Mouse (Mus musculus) spleen, postnatal 36 days (tissue): ENCODE data around the gene Cd151.

ENCODE experiments used
- DNase-seq, 2 experiments: peaks; one replicate each; pipeline ENCODE4 v3.0.0; 2022; ENCODE audit warnings: low spot score in 2 of 2, mixed read lengths in 1 of 2

The Cd151 gene

DNA sequence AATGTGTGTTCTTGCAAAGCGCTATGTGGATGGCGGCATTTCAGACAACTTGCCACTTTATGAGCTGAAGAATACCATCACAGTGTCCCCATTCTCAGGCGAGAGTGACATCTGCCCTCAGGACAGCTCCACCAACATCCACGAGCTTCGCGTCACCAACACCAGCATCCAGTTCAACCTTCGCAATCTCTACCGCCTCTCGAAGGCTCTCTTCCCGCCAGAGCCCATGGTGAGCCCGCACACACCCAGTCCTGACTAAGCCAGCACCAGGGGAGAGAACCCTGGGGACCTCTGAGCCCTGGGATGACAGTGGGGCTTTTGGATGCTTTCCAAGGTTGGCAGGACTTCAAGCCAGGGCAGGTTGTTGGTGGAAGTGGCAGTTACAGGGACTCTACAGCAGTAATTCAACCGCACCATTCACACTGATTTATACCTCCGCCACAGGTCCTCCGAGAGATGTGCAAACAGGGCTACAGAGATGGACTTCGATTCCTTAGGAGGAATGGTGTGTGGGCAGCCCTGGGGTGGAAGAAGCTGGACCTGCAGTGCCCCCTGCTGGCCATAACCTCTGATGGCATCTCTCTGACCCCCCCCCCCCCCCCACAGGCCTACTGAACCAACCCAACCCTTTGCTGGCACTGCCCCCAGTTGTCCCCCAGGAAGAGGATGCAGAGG lies 9.1 kb upstream of the Cd151 start:
- DNase-seq = no peak

DNA sequence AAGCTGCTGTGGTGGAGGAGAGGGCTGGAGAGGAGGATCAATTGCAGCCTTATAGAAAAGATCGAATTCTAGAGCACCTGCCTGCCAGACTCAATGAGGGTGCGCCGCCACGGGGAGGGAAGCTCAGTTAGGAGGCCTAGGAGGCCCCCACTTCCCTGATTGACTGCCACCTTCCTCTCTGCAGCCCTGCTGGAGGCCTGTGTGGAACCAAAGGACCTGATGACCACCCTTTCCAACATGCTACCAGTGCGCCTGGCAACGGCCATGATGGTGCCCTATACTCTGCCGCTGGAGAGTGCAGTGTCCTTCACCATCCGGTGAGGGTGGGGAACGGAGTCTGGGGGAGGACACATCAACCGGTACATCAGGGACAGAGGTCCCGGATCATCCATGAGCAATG lies 8.5 kb upstream of the Cd151 start:
- no peak for DNase-seq

DNA sequence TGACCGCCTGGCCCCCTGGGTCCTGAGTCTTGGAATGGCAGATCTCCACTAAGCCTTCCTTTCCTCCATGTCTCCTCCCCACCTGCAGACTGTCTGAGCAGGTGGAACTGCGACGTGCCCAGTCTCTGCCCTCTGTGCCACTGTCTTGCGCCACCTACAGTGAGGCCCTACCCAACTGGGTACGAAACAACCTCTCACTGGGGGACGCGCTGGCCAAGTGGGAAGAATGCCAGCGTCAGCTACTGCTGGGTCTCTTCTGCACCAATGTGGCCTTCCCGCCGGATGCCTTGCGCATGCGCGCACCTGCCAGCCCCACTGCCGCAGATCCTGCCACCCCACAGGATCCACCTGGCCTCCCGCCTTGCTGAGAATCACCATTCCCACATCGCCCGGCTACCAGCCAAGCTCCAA lies 7.9 kb upstream of the Cd151 start:
- peak in 1 of 2 experiments; percentile 1 for DNase-seq

DNA sequence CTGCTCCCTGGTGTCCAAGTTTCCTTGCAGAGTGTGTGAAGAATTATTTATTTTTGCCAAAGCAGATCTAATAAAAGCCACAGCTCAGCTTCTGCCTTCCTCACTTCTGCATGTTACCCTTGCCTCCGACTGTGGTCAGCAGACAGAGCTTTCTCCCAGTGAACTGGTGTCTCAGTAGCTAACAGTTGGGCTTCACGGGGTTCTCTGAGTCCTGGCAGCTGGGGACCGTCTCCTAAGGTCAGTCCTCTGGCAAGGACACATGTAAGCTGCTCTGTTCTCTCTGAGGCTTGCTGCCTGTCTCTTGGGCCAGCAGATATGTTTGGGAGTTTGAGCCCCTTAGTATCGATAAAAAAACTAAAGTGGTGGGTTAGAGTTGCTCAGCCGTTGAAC lies 7.2 kb upstream of the Cd151 start:
- DNase-seq = no peak

DNA sequence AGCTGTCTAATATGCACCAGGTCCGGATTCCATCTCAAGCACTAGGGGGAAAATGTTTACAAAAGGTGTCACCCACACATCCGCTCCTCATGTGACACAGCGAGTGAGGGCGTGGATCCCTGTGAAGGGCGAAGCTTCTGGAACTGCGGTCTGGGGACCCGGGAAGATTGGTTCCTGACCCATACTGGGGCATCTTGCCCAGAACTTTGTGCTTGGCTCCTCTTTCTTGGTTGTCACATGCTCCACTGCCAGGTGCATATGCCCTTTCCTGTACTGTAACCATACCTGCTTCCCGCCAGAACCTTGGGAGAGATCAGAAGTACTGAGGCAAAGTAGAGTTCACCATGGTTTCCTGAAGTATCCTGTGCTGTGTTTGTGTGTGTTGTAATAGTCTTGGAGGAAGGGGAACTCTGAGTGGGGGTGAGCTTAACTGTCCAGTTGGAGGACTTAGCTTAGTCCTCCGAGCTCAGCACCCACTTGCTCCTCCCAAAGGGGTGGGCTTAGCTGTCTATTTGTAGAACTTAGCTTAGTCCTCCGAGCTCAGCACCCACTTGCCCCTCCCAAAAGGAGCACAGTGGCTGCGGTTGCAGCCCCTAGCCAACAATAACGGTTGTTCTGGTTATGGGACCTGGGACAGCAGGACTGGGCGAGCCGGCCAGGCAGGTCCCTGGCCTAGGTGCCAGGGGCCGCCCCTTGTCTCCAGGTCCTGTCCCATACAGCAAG lies 6.6 kb upstream of the Cd151 start, which contains the start of gene Cracr2b:
Cracr2b (plus strand) TSS at position 704 of the 723 bp plus-strand sequence.
- DNase-seq = no peak

DNA sequence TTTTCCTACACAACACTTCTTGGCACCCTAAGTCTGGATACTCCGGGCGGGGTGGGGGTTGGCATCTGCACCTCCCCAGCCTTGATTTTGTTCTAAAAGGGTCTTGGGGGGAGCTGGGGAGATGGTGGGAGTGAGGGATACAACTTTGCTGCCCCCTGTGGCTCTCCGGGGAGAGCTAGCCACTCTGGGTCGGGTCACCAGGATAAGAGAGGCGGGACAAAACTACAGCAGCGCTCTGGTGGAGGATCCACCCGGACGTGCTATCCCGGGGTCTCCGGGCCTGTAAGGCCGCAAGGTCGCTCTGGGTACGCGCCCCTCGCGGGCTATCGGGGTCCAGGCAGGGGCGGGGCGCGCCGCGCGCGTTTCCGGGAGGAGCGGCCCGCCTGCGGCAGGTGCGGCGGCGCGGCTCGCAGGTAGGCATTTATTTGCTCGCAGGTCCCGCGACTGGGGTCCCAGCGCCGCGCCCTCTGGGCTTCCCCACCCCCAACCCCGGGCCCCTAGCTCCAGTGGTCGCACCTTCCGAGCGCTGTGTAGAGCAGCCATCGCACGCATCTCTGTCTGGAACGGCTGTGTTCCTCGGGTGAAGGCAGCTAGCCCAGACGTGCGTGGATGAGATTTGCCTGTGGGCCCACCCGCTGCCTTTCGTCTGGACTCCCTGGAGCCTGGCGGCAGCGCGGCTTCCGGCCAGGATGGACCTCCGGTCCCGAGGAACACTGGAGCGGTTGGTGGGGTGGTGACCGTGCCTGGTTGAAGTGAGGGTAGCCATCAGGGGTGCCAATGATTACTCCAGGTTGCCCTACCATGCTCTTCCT lies 5.5 kb upstream of the Cd151 start:
- no peak for DNase-seq

DNA sequence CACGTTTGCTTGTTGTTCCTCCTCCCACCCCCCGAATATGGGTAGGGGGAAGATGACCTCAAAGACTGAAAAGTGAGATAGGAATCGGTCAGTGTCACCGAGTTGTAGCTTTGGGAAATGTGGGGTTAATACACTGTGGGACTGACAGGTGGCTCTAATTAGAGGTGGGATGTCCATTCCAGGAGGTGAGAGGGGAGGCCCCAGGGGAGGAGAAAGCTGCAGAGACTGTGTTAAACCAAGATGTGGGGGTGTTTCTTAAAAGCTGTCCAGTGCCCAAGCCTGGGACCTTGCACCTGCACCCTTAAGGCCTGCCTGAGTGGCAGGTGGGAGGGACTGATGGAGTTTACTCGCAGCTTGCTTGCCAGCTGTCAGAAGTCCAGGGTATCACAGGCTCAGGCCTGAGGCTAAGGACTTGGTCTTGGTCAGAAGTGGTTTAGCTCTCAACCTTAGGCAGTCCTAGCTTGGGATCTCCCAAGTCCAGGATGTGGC lies 4.8 kb upstream of the Cd151 start:
- DNase-seq = no peak

DNA sequence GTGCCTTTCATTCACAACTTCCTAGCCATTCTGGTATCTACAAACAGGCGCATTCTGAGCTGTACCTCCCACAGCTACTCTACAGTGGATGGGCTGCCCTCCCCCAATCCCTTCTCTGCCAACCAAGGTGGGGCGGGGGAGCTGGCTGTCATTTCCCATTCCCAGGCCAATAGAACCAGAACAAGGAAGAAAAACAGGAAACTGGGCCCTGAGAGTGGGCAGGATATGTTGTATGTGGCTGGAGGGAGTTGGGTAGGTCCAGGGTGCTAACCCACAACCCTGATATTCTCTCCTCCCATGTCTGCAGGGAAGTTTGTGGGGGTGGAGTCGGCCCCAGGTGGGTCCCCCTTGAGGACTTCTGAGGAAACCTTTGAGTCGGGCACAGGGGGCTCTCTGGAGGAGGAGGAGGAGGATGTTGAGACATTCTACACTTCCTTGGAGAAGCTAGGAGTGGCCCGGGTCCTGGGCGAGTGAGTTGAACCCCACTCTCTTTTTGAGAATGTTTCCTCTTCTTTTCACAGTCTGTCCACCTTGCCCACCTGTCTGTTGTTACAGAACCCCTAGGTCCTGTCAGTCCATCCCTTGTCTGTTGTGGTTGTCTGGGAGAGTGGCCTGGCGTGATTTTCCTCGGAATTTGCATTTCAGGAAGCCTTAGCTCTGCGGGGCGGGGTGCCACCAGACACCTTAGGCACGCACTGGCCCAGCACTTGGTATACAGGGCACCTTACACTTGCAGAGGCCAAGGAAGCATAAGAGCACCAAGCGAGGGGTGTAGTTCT lies 3.2 kb upstream of the Cd151 start:
- DNase-seq = no peak

DNA sequence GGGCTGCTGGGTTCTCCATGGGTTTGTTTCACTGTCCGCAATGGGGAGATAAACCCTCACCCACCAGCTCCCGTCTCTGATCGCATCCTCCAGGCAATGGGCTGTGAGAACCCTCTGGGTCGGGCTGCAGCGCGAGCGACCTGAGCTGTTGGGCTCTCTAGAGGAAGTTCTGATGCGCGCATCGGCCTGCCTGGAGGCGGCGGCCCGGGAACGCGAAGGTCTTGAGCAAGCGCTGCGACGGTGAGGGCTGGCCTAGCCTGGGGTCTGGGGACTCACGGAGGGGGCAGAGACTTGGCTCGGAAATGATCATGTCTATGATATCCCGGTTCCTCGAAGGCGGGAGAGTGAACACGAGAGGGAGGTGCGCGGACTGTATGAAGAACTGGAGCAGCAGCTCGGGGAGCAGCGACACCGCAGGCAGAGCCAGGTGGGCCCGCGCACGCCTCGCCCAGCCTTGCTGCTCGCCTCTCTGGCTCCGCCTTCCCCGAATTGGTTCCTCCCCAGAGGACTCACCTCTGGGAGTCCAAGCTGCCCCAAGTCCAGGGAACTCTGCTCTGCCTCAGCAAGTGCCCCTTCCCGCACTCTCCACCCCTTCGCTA lies 2.5 kb upstream of the Cd151 start:
- no peak for DNase-seq

DNA sequence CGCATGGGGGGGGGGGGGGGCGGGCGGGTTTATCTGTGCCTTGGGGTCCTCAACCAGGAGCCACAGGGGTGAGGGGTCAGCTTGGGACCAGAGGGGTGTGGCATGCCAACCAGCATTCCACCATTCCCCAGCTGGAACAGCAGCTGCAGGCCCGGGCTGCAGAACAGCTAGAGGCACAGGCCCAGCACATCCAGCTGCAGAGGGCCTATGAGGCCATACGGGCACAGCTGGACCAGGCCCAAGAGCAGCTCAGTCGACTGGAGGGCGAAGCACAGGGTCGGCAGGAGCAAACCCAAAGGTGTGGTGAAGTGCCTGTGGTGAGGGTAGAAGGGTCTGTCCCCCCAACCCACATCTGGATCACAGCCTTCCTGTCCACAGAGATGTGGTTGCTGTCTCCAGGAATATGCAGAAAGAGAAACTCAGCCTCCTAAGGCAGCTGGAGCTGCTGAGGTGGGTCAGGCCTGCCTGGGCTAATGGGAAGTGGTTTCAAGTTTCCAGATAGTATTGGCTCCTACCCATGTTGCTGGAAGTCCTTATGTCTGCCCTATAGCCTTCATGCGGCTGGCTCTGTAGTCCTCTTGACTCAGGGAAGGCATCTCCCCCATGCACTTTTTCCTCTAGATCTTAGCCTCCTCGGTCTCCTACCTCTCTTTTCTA lies 1.7 kb upstream of the Cd151 start:
- no peak for DNase-seq

DNA sequence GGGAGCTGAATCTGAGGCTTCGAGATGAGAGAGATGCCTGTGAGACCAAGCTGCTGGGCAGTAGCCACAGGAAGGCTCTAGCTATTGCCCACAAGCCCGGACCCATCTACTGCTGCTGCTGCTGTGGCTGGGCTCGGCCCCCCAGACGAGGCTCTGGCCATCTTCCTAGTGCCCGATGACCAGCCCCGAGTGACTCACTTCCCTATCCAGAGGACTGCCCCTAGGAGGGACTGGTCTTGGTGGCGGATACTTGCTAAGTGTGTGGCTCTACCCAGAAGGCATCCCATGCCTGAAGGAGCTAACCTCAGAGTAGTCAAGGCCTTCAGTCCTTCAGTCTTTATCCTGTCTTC lies 1.2 kb upstream of the Cd151 start:
- DNase-seq = no peak

DNA sequence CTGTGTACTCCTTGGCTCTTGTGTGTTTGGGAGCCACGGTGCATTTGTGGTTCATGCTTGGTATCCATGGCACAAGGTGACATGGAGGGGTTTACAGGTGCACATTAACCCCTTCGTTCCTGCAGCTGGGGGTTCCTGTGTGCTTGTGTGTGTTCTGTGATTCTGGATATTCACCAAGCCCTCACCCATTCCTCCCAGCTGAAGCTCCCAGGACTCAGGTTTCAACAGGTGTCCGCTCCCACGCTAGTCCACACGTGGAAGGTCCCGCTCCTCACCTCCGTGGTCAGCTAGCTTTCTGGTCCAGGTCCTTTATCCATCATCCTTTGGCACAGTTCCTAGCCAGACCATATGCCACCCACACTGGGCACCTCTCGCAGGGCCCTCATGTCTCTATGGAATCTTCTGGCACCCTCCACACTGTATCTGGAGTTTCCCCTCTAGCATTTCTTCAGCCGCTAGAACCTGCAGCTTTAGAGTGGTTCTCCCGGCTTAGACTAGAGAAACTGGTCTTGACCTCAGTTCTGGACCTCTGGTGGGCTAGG lies 514 bp upstream of the Cd151 start:
- no peak for DNase-seq

DNA sequence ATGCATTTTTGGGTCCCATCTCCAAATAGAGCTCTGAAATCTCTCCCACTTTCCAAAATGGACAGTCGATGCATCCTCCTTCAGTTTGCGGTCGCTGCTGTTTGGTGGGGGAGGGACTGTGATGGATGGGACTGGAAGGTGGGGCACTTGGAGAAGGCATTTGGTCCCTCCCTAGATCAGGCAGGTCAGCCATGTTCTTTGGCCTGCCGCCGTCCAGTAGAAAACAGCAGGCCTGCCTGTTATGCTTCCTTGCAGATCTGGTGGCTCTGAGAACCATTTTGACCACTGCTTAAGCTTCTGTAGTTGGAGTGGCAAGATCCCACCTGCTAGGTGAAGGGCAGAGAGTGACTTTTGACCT lies 951 bp downstream of the Cd151 start:
- no peak for DNase-seq

DNA sequence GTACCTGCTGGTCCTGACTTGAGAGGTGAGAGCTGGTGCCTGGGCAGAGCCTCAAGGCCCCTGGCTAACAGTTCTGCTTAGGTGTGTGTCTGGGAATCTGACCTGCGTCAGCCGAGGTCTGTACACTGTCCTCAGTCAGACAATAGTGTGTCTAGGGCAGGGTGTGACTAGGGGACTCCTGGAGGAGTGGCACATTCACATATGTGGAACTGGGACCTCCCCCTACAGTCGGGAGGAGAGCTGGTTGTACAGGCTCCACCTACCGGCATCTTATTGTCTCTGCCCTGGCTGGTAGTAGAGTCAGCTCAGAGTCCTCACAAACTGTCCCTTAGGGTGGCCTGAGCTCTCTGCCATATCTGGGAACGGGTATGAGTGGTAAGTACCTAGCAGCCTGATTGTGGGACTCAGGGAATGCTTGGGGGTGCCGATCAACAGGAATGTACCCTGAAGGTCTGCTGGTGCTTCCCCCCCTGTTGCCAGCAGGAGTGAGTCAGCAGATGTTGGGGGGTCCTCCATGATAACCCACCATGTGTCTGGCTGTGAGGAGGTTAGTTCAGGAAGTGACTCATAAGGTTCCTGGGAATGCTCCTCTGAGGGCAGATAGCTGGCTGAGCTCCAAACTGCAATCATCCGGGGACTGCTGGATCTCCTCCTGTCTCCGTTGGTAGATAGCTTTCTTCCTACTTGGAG lies 1.5 kb downstream of the Cd151 start:
- DNase-seq = peak; percentile 78 to 79

DNA sequence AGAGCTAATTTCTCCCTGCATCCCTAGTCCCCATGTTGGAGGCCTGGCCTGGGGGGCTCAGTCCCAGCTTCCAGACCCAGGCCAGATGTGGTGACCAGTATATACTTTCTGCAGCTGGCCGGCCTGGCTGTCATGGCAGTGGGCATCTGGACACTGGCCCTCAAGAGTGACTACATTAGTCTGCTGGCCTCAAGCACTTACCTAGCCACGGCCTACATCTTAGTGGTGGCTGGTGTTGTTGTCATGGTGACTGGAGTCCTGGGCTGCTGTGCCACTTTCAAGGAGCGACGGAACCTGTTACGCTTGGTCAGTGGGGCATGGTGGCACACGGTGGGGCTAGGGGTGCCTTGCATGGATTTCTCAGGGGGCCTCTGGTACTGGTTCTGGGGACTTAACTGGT lies 2.2 kb downstream of the Cd151 start:
- DNase-seq = no peak

DNA sequence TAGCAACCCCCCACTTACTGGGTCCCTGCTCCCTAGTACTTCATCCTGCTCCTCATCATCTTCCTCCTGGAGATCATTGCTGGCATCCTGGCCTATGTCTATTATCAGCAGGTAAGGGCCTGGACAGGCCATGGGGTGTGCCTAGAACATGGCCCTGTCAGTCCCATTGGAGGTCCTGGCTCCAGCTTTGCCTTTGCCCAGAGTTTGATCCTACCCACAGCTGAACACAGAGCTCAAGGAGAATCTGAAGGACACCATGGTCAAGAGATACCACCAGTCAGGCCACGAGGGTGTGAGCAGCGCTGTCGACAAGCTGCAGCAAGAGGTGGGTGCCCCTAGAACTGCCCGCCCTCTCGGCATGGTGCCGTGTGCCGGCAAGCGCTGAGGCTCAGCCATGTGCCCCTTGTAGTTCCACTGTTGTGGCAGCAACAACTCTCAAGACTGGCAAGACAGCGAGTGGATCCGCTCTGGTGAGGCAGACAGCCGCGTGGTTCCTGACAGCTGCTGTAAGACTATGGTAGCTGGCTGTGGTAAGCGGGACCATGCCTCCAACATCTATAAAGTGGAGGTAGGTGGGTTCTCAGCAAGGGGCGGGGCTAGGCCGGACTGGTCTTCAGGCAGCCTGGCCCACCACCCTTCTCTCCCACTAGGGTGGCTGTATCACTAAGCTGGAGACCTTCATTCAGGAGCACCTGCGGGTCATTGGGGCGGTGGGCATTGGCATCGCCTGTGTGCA lies 2.9 kb downstream of the Cd151 start:
- DNase-seq = no peak

DNA sequence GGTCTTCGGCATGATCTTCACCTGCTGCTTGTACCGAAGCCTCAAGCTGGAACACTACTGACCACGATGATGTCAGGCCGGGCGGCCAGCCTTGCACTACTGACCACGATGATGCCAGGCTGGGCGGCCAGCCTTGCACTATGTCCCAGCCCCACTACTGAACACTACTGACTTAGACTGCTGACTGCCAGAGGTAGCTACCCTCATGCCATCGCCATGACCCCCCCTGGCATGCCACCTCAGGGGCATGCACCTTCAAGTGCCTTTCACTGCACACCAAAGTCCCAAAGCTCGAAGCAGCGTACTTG lies 3.4 kb downstream of the Cd151 start:
- DNase-seq = no peak

DNA sequence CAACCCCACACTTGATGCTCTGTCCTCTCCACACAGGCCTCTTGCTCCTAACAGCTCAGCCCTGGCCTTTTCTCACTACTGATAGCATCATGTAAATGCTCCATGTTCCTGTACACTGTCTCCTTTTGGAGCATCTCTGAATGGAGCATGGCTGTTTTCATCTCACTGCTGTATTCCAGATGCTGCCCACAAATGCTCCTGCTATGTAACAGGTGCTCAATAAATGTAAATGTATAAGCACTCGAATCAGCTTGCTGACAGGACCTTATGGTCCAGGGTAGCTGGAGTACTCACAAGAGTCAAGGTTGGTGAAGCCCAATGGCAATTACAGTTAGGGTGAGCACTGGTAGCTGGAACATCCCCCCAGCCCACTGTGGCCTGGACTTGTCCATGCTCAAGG lies 4.0 kb downstream of the Cd151 start:
- no peak for DNase-seq

DNA sequence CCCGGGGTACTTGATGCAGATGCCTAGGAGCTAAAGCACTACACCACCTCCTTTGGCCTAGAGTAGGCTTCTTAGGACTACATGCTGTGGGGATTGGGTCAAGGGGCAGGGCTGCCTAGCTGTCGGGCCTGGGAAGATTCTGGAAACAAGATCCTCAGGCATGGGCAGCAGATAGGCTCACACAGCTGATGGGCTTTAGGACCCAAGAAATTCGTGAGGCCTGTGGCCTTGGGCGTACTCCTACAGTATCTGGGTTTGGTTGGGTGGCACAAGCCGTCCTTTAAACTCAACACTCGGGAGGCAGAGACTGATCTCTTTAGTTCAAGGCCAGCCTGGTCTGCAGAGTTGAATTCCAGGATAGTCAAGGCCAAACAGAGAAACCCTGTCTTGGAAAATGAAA lies 5.0 kb downstream of the Cd151 start:
- DNase-seq = no peak

DNA sequence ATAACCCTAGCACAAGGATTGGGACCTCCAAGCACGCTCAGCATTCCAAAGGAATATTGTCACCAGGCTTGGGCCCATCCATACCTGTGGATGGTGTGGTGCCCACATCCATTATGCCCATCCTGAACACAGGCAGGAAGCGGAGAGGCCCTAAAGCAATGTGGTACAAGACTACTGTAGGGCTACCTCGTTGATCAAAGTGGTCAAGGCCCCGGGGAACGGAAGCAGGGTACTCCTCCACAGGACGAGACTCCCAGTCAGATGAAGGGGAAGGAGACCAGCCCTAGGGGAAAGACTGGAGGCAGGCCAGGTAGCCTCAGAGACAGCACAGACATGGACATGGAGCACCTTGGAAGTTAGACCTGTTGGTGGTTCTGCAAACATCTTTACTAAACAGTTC lies 5.6 kb downstream of the Cd151 start:
- no peak for DNase-seq
